Mouse (Mus musculus): ENCODE results near the gene Sctr. TPM values are rescaled to one million over a fixed set of nuclear protein-coding genes. Genes with fewer than 3 reads are reported as not detected.

Sctr gene
- polyA plus RNA-seq, 1 experiment: not detected

DNA sequence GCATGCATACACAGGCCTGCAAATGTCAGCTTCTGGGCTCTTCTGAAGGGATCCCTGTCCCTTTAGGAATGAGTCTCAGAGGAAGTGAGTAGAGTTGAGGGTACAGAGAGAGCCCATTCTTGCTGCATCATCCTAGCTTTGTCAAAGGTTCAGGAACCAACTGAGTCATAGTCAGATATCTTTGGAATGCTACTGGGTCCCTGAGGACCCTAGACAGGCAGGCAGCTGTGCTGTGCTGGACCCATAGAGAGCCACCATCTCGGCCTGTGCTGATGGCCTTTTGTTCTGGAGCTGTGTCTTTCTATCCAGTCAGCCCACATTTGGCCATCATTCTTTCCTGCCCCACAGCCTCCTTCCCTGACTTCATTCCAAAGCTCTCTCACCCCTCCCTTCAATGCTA, 28.1 kb downstream of the Sctr start:
- no peak for TF ChIP-seq CTCF (IDR thresholded peaks at IDR 0.05; ENCODE audit: control insufficient read depth, insufficient read depth, low read length)
- Histone ChIP-seq H3K4me1 (ENCODE audit: control insufficient read depth, insufficient read depth, low read length) (no peaks in the 10 kb centered on the region), H3K4me3 (replicated peaks; ENCODE audit: control insufficient read depth, low read depth, low read length) (no peak overlapping the region), H3K27ac (ENCODE audit: control insufficient read depth, insufficient read depth, low read depth, low read length, poor library complexity) (no peak overlapping the region)
- 64% methylated on average over 1 of the region's 1 CpGs for WGBS

DNA sequence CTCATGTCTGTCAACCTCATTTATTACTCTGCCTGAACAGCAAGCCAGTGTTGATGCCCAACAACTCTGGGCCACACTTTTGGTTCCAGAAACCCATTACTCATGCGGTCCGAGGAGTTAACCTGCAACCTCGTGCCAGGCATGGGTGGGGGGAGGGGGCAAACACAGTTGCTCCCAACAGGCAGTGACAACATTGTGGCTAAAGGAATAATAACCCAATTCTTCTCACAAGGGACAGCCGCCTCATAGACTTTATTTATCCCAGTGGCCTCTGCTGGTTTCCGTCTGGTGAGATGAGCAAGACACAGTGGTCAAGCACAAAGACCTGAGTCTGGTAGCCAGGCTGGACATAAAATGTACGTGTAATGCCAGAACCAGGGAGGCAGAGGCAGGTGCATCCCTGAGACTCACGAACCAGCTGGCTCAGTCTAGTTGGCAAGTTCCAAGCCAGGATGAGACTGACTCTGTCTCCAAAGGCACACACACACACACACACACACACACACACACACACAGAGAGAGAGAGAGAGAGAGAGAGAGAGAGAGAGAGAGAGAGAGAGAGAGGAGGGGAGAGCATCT, 28.9 kb downstream of the Sctr start:
- no peaks in the 10 kb centered on the region for H3K4me1 ChIP-seq (ENCODE audit: control insufficient read depth, insufficient read depth, low read length)
- H3K27ac ChIP-seq (ENCODE audit: control insufficient read depth, insufficient read depth, low read depth, low read length, poor library complexity): no peak overlapping the region
- WGBS: 75% methylated on average over 7 of the region's 7 CpGs
- no peak for TF ChIP-seq CTCF (IDR thresholded peaks at IDR 0.05; ENCODE audit: control insufficient read depth, insufficient read depth, low read length)
- TF ChIP-seq POLR2A (IDR thresholded peaks at IDR 0.05; ENCODE audit: borderline replicate concordance, control insufficient read depth, low read depth, low read length): no peak
- H3K4me3 ChIP-seq (replicated peaks; ENCODE audit: control insufficient read depth, low read depth, low read length): no peak overlapping the region

DNA sequence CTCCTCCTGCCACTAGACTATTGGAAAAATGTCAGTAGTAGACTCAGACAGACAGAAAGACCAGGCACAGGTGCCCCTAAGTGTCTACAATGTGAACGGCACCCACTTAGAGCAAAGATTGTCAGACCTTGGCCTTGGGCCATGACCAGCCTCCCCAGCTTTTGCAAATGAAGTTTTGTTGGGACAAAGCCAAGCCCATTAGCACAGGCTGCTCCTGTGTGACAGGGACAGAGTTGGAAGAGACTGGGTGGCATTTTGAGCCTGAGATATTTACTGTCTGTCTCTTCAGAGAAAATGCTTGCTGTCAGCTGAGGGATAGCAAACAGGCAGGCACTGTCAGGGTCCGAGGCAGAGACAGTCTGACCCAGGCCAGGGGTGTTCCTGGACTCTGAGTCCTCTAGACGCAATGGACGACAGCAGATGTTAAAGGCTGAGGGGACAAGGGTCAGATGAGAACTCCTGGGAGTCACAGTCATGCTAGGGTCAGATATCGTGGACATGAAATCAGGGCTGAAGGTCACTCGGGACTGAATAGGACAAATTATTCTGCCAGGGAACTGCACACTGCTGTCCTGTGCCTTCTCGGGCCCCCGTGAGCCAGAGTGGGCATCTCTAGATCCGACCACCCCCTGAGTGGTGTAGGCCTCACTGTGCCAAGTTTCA, 30.5 kb downstream of the Sctr start:
- no peaks in the 10 kb centered on the region for H3K4me1 ChIP-seq (ENCODE audit: control insufficient read depth, insufficient read depth, low read length)
- WGBS: 73% methylated on average over 9 of the region's 9 CpGs
- H3K27ac ChIP-seq (ENCODE audit: control insufficient read depth, insufficient read depth, low read depth, low read length, poor library complexity): no peak overlapping the region
- no peak for TF ChIP-seq CTCF (IDR thresholded peaks at IDR 0.05; ENCODE audit: control insufficient read depth, insufficient read depth, low read length)
- TF ChIP-seq POLR2A (IDR thresholded peaks at IDR 0.05; ENCODE audit: borderline replicate concordance, control insufficient read depth, low read depth, low read length): no peak
- H3K4me3 ChIP-seq (replicated peaks; ENCODE audit: control insufficient read depth, low read depth, low read length): no peak overlapping the region

DNA sequence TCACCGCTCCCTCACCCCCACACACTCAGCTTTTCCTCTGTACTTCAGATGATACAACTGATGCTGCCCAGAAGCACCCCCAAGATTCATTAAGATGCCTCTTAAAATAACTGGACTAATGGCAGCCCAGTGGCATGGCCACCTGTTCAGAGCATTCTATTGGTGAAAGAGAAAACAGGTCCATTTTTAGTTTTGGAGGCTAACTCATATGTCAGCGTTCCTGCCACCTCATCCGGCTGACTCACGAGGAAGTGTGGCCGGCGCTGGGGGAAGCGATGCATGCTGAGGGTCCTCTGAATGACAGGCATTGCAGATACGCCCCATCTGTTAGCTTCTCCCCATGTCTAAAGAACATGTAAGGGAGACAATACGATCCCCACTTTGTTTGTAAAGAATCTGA, 31.9 kb downstream of the Sctr start:
- Histone ChIP-seq H3K27ac (ENCODE audit: control insufficient read depth, insufficient read depth, low read depth, low read length, poor library complexity) (no peak overlapping the region; the same call in 1 of the 2 replicates), H3K4me3 (replicated peaks; ENCODE audit: control insufficient read depth, low read depth, low read length) (no peak overlapping the region), H3K4me1 (ENCODE audit: control insufficient read depth, insufficient read depth, low read length) (no peaks in the 10 kb centered on the region; the same call in 1 of the 2 replicates)
- TF ChIP-seq CTCF (IDR thresholded peaks at IDR 0.05; ENCODE audit: control insufficient read depth, insufficient read depth, low read length) (no peak), POLR2A (IDR thresholded peaks at IDR 0.05; ENCODE audit: borderline replicate concordance, control insufficient read depth, low read depth, low read length) (no peak)
- 45% methylated on average over 9 of the region's 9 CpGs for WGBS

DNA sequence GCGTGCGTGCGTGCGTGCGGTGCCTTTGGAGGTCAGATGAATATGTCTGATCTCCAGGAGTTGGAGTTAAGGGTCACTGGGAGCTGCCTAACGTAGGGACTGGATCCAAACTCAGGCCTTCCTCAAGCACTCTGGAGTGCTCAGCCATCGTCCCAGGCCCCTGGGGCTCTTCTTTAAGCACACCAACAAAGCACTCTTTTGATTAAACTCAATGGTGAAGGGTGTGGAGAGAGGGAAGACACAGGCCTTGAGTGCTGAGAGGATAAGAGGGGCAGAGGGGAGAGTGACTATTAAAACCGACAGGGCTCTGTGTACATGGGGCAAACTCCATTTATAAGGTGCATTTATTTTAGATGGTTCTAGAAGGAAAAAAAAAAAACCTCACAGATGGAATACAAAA, 35.7 kb downstream of the Sctr start:
- H3K4me1 ChIP-seq (ENCODE audit: control insufficient read depth, insufficient read depth, low read length): peaks cover 2% of the 10 kb centered on the region; the same call in 1 of the 2 replicates
- no peak overlapping the region for H3K4me3 ChIP-seq (replicated peaks; ENCODE audit: control insufficient read depth, low read depth, low read length)
- WGBS: 91% methylated on average over 8 of the region's 8 CpGs
- TF ChIP-seq POLR2A (IDR thresholded peaks at IDR 0.05; ENCODE audit: borderline replicate concordance, control insufficient read depth, low read depth, low read length) (no peak), CTCF (IDR thresholded peaks at IDR 0.05; ENCODE audit: control insufficient read depth, insufficient read depth, low read length) (no peak)
- no peak overlapping the region for H3K27ac ChIP-seq (ENCODE audit: control insufficient read depth, insufficient read depth, low read depth, low read length, poor library complexity)

DNA sequence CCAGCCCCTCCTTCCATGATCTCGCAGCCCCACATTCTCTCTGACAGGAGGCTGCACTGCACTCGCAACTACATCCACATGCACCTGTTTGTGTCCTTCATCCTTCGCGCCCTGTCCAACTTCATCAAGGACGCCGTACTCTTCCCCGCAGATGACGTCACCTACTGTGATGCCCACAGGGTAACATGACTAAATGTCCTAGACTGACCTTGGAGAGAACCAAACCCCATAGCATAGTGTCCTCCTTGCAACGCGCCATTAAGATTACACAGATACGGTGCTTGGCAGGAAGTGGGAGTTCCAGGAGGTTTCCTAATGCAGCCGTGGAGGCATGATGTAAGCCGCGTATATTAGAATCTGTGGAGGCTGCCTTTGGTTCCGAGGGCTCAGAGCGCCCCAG, 37.9 kb downstream of the Sctr start:
- WGBS: 49% methylated on average over 16 of the region's 16 CpGs
- H3K4me1 ChIP-seq (ENCODE audit: control insufficient read depth, insufficient read depth, low read length): peaks cover 2% of the 10 kb centered on the region; the same call in 1 of the 2 replicates
- no peak for TF ChIP-seq POLR2A (IDR thresholded peaks at IDR 0.05; ENCODE audit: borderline replicate concordance, control insufficient read depth, low read depth, low read length)
- no peak for TF ChIP-seq CTCF (IDR thresholded peaks at IDR 0.05; ENCODE audit: control insufficient read depth, insufficient read depth, low read length)
- no peak overlapping the region for H3K27ac ChIP-seq (ENCODE audit: control insufficient read depth, insufficient read depth, low read depth, low read length, poor library complexity)
- H3K4me3 ChIP-seq (replicated peaks; ENCODE audit: control insufficient read depth, low read depth, low read length): no peak overlapping the region

DNA sequence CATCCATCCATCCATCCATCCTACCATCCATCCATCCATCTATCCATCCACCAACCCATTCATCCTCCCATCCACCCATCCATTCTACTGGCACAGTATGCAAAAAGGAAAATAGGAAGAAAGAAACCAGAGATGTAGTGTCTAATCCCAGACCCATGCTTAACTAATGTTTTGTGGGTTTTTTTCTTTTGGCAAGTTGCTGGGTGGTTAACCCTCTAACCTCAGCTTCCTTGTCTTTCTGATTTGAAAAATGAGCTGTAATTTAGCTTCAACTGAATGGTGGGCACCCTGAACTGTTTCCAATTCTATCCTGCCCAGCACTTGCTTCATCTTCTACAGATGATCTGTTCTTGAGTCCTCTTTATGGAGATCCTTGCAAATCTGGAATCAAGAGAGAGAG, 40.6 kb downstream of the Sctr start:
- H3K27ac ChIP-seq (ENCODE audit: control insufficient read depth, insufficient read depth, low read depth, low read length, poor library complexity): no peak overlapping the region
- TF ChIP-seq POLR2A (IDR thresholded peaks at IDR 0.05; ENCODE audit: borderline replicate concordance, control insufficient read depth, low read depth, low read length) (no peak), CTCF (IDR thresholded peaks at IDR 0.05; ENCODE audit: control insufficient read depth, insufficient read depth, low read length) (no peak)
- H3K4me1 ChIP-seq (ENCODE audit: control insufficient read depth, insufficient read depth, low read length): peaks cover 2% of the 10 kb centered on the region; the same call in 1 of the 2 replicates
- no peak overlapping the region for H3K4me3 ChIP-seq (replicated peaks; ENCODE audit: control insufficient read depth, low read depth, low read length)

DNA sequence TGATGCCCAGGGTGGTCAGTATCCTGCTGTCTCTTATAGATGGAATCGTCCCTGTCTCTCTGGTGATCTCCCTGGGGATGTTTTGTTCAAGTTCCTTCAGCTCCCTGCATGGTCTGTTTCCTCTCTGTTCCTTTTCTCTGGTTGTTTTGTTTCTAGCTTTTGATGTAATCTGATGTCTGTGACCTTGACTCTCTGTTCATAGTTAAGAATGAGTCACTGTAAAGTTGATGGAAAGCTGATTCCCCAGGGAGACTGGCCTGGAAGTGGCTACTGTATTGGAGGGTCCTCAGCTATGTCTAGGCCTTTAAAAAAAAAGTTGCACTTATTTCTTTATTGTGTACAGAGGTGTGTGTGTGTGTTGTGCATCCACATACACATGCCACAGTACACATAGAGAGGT, 44.4 kb downstream of the Sctr start:
- no peak overlapping the region for H3K27ac ChIP-seq (ENCODE audit: control insufficient read depth, insufficient read depth, low read depth, low read length, poor library complexity)
- peaks cover 2% of the 10 kb centered on the region for H3K4me1 ChIP-seq (ENCODE audit: control insufficient read depth, insufficient read depth, low read length)
- WGBS: 49% methylated on average over 1 of the region's 1 CpGs
- TF ChIP-seq POLR2A (IDR thresholded peaks at IDR 0.05; ENCODE audit: borderline replicate concordance, control insufficient read depth, low read depth, low read length) (no peak), CTCF (IDR thresholded peaks at IDR 0.05; ENCODE audit: control insufficient read depth, insufficient read depth, low read length) (no peak)
- H3K4me3 ChIP-seq (replicated peaks; ENCODE audit: control insufficient read depth, low read depth, low read length): no peak overlapping the region
